Mouse (Mus musculus) intestine, embryonic 15.5 days (tissue): ENCODE measurements at regions not wholly inside any gene's neighbourhood (a gene's known extent, or its start where the extent isn't known, plus 50 kb on each side); places are given as distances from the start of the nearest gene placed in this dataset.

Source experiments
- ATAC-seq: fragments of 200-750 bp; cut with Nextera tagmentation; 2 replicates; pipeline ENCODE4 v1.8.0; 2017; ENCODE audit warnings: moderate TSS enrichment, moderate library complexity
- H3K27ac ChIP-seq: fragments of 300-500 bp; sonication (generic); 2 replicates; pipeline ENCODE4 v1.5.1; 2015; ENCODE audit warnings: mild to moderate bottlenecking, inconsistent platforms
- H3K27me3 ChIP-seq: fragments of 300-500 bp; sonication (generic); replicated peaks from 2 replicates; pipeline ENCODE4 v1.6.1; 2015; ENCODE audit warnings: inconsistent platforms
- H3K36me3 ChIP-seq: fragments of 300-500 bp; sonication (generic); 2 replicates; pipeline ENCODE4 v1.6.1; 2015; ENCODE audit warnings: inconsistent platforms
- H3K4me1 ChIP-seq: fragments of 300-500 bp; sonication (generic); replicated peaks from 2 replicates; pipeline ENCODE4 v1.6.1; 2015; ENCODE audit warnings: inconsistent platforms
- H3K4me2 ChIP-seq: fragments of 300-500 bp; sonication (generic); replicated peaks from 2 replicates; pipeline ENCODE4 v1.6.1; 2015; ENCODE audit warnings: mild to moderate bottlenecking, inconsistent platforms
- H3K4me3 ChIP-seq: fragments of 300-500 bp; sonication (generic); replicated peaks from 2 replicates; pipeline ENCODE4 v1.5.1; 2015; ENCODE audit warnings: inconsistent platforms
- H3K9ac ChIP-seq: fragments of 300-500 bp; sonication (generic); 2 replicates; pipeline ENCODE4 v1.6.1; 2015; ENCODE audit warnings: inconsistent platforms
- H3K9me3 ChIP-seq: fragments of 300-500 bp; sonication (generic); 2 replicates; pipeline ENCODE4 v1.6.1; 2016; ENCODE audit warnings: inconsistent platforms
- WGBS: fragments of 180-500 bp; shearing (Covaris S2); methylation state at CpG from one replicate; pipeline ENCODE4 v1.1.7; 2015; 5-methylcytosine and 5-hydroxymethylcytosine counted together

DNA sequence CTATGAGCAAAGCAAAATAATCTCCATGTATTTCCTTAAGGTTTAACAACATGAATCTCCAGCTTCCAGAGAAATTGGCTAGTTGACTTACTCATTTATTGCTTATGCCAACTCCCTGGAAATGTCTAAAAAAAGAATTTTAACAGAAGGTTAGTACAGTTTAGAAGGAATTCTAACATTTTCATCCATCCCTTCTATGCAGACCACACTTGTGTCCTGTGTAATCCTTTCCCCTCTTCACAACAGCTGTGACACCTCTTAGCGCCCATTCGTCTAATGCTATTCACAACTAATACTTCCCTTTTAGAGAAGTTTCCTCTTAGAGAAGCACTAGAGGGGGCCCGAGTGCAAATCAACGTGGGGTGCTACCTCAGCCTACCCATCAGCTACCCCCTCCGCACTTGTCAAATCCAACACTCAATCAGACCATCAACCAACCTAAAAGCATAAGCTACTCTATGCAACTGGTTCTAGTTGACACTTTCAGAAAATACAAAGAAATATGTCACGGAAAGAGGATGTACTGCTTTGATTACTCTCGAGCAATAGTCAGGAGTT lies 428.4 kb upstream of the Mef2c start:
- no peak for ATAC-seq
- Histone ChIP-seq H3K4me2 (no peak overlapping the region), H3K9me3 (no peaks in the 10 kb centered on the region), H3K4me3 (no peak overlapping the region), H3K36me3 (no peaks in the 10 kb centered on the region), H3K27ac (no peak overlapping the region), H3K4me1 (no peaks in the 10 kb centered on the region), H3K9ac (no peak overlapping the region), H3K27me3 (no peaks in the 10 kb centered on the region)
- 61% methylated on average over 7 of the region's 7 CpGs for WGBS

DNA sequence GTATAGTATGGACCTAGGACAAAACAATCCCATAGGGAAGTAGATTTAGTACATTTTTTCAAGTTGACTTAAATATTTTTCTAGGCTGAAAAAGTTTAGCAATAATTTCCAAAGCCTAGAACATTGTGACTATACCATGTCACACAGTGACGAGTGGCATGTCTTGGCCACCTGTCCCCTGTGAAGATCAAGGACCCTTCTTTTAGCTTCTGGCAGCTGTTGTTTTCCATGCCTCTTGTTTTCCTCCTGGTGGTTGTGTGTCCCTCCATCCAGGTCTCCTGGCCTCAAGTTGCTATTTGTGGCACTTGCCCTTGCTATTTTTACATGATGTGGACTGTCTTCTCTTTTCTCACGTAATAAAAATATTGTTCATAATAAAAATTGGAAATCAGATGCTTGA lies 427.2 kb upstream of the Mef2c start:
- Histone ChIP-seq H3K27ac (no peak overlapping the region), H3K4me2 (no peak overlapping the region), H3K9ac (no peak overlapping the region), H3K27me3 (no peaks in the 10 kb centered on the region), H3K4me1 (no peaks in the 10 kb centered on the region), H3K9me3 (no peaks in the 10 kb centered on the region), H3K4me3 (no peak overlapping the region), H3K36me3 (no peaks in the 10 kb centered on the region)
- WGBS, result 79% methylated on average over 2 of the region's 2 CpGs
- no peak for ATAC-seq

DNA sequence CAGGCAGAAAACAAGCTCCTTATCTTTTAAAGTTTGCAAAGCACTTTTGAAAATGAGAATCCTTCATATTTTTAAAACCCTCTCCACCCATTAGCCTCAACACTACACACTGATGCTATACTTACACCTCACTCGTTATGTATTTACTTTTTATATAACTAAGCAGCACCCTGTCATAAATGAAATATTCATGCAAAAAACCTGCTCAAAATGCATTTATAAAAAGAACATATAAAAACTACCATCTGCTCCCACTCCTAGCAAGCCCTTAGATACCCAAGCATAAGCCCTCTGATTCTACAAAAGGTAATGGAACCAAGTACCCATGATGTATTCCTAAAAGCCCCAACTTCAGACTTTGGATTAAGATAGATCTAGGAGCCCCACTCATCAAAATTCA lies 426.7 kb upstream of the Mef2c start:
- no peak overlapping the region for H3K4me2 ChIP-seq
- no peak for ATAC-seq
- H3K9me3 ChIP-seq, result no peaks in the 10 kb centered on the region
- H3K27ac ChIP-seq, result no peak overlapping the region
- no peaks in the 10 kb centered on the region for H3K27me3 ChIP-seq
- H3K9ac ChIP-seq, result no peak overlapping the region
- 81% methylated on average over 1 of the region's 1 CpGs for WGBS
- no peaks in the 10 kb centered on the region for H3K36me3 ChIP-seq
- no peaks in the 10 kb centered on the region for H3K4me1 ChIP-seq
- H3K4me3 ChIP-seq, result no peak overlapping the region

DNA sequence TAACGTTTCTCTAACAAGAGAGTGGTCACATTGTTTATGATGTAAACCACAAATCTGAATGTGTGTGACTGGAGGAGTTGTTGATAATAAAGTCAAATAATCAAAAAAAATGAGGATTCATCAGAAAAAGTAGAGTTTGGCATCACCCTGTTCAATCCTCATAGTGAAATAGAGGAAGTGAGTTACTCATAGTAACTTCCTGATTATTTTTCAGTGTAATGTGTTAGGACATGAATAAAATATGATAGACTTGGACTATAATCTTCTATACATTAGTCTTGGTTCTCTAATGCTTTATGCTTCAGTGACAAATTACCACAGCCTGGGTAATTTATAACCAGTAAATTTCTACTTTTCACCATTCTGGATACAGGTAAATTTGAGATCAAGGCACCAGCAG lies 424.5 kb upstream of the Mef2c start:
- WGBS, result 41% methylated on average over 1 of the region's 1 CpGs

DNA sequence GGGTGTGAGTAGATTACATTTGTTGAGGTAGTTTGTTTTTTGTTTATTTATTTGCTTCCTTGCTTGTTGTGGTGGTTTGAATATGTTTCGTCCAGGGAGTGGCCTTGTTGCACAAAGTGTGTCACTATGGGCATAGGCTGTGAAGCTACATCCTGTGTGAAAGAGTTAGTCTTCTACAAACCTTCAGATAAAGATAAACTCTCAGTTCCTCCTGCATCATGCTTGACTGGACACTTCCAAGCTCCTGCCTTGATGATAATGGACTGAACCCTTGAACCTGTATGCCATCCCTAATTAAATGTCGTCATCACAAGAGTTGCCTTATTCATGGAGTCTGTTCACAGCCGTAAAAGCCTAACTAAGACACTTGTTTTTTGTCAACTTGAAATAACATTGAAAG lies 418.9 kb upstream of the Mef2c start:
- H3K36me3 ChIP-seq, result no peaks in the 10 kb centered on the region
- ATAC-seq, result no peak
- H3K9me3 ChIP-seq, result no peaks in the 10 kb centered on the region
- no peak overlapping the region for H3K9ac ChIP-seq
- no peaks in the 10 kb centered on the region for H3K27me3 ChIP-seq
- no peak overlapping the region for H3K4me3 ChIP-seq
- H3K4me1 ChIP-seq, result no peaks in the 10 kb centered on the region
- no peak overlapping the region for H3K4me2 ChIP-seq
- no peak overlapping the region for H3K27ac ChIP-seq
- 79% methylated on average over 3 of the region's 3 CpGs for WGBS

More for the DNA sequence above, 424.5 kb upstream of the Mef2c start:
- Histone ChIP-seq H3K27me3 (no peaks in the 10 kb centered on the region), H3K27ac (no peak overlapping the region), H3K36me3 (no peaks in the 10 kb centered on the region), H3K4me3 (no peak overlapping the region), H3K9me3 (no peaks in the 10 kb centered on the region), H3K4me2 (no peak overlapping the region), H3K9ac (no peak overlapping the region), H3K4me1 (no peaks in the 10 kb centered on the region)
- no peak for ATAC-seq

DNA sequence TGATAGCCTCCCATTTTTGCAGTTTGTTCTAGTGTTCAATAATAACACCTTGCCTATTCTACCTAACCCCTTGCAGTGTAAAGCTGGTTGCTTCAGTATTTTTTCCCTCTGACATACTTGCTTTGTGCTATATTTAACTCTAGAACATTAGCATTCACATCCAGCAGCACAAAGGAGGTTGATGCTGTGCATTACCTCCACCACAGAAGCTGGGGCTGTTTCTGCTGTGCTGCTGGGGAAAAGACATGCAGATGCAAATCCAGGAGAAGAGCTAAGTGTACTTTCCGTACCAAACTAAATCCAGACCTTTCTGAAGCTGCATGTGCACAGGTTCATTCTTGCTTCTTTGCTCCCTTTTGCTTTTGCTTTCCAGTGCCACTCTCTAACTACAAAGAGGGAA lies 403.9 kb upstream of the Mef2c start:
- Histone ChIP-seq H3K27ac (no peak overlapping the region), H3K4me1 (no peaks in the 10 kb centered on the region), H3K36me3 (no peaks in the 10 kb centered on the region), H3K9ac (no peak overlapping the region), H3K4me3 (no peak overlapping the region), H3K9me3 (no peaks in the 10 kb centered on the region), H3K27me3 (no peaks in the 10 kb centered on the region), H3K4me2 (no peak overlapping the region)
- no peak for ATAC-seq
- WGBS, result 70% methylated on average over 1 of the region's 1 CpGs

DNA sequence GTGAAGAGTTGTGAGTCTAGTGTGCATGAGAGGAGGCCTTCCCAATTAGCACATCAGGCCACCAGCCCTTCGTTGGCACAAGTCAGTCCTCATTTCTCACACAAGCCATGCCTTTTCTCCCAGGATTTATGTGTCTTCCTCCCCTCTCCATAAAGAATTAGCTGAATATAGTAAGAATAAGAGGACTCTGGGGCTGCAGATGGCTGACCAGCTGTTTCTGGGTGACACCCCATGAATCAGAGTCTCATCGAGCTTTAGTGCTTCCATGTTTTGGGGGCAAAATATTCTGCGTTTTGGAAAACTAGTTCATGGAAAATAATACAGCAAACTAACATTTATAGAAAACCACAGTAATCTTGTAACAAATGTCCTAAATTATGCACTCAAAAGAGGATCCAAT lies 393.2 kb upstream of the Mef2c start:
- ATAC-seq, result no peak
- Histone ChIP-seq H3K4me2 (no peak overlapping the region), H3K27ac (no peak overlapping the region), H3K9me3 (no peaks in the 10 kb centered on the region), H3K4me1 (no peaks in the 10 kb centered on the region), H3K9ac (no peak overlapping the region), H3K4me3 (no peak overlapping the region), H3K36me3 (no peaks in the 10 kb centered on the region), H3K27me3 (no peaks in the 10 kb centered on the region)
- WGBS, result 69% methylated on average over 3 of the region's 3 CpGs

DNA sequence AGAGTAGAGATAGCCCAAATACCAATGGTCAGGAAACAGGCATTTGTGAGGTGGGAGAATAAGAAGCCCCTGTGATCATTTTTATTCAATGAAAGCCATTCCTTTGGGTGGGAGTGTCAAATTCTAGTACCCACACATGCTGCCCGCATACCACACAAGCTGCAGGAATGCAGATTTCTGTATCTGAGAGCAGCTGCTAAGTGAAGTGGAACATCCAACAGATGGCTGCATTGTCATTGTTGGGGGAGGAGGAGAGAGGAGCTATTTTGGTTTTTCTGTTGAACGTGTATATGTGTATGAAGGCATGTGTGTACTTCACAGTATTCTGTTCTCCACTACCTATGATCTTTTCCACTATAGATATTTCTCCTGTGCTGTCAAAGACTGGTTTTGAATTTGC lies 392.3 kb upstream of the Mef2c start:
- Histone ChIP-seq H3K27ac (no peak overlapping the region), H3K9ac (no peak overlapping the region), H3K27me3 (no peaks in the 10 kb centered on the region), H3K4me1 (no peaks in the 10 kb centered on the region), H3K4me2 (no peak overlapping the region), H3K36me3 (no peaks in the 10 kb centered on the region), H3K4me3 (no peak overlapping the region), H3K9me3 (no peaks in the 10 kb centered on the region)
- ATAC-seq, result no peak
- WGBS, result 49% methylated on average over 2 of the region's 2 CpGs

DNA sequence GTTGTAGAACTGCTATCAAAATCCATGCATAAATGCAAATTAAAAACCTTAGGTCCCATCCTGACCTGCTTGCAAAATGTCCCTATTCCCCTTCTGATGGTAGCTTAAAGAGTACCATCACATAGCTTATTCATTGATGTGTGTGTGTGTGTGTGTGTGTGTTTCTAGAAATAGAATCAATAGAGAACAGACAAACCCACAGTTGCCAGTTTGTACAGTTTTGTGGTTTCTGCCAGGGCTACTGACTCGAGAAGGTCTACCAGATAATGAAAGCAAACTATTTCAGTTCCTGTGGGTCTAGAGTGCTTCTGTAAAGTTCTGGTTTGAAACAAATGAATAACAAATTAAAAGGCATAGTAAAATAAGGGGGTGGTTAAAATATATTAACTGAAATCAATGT lies 391.5 kb upstream of the Mef2c start:
- H3K9ac ChIP-seq, result no peak overlapping the region
- no peaks in the 10 kb centered on the region for H3K36me3 ChIP-seq
- H3K27me3 ChIP-seq, result no peaks in the 10 kb centered on the region
- no peak overlapping the region for H3K4me2 ChIP-seq
- ATAC-seq, result no peak
- WGBS, result 71% methylated on average over 1 of the region's 1 CpGs
- H3K4me3 ChIP-seq, result no peak overlapping the region
- no peaks in the 10 kb centered on the region for H3K4me1 ChIP-seq
- H3K9me3 ChIP-seq, result no peaks in the 10 kb centered on the region
- H3K27ac ChIP-seq, result no peak overlapping the region

DNA sequence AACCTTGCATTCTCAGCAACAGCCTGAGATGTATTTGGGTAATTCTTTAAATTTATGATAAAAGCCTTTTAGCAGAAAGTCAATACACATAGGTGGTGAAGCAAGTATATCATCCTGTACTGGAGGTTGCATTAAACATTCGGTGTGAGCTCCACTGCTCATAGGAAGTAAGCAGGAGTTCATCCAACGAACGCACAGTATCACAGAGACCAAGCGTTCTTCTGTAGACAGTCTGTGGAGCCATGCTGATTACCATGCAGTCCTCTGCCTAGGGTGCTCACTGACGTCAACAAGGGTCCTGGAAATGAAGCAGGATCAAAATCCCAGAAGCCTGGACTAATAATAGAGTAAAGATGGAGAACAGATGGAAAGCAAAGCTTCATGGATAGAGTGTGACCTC lies 391.1 kb upstream of the Mef2c start:
- Histone ChIP-seq H3K9ac (no peak overlapping the region), H3K4me2 (no peak overlapping the region), H3K27me3 (no peaks in the 10 kb centered on the region), H3K4me1 (no peaks in the 10 kb centered on the region), H3K27ac (no peak overlapping the region), H3K36me3 (no peaks in the 10 kb centered on the region), H3K9me3 (no peaks in the 10 kb centered on the region), H3K4me3 (no peak overlapping the region)
- 65% methylated on average over 5 of the region's 5 CpGs for WGBS
- no peak for ATAC-seq

DNA sequence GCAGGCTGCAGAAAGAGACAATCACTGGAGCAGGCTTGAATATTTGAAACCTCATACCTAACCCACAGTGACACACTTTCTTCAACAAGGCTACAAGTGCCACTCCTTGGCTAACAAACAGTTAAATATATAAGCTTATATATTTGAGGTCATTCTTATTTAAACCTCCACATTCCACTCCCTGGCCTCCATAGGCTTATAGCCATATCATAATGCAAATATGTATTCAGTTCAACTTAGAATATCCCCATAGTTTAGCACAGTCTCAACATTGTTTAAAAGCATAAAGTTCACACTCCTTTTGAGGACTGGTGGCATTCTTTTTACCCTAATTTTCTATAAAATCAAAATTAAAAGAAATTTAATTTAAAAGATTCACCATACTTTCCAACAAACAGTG lies 390.0 kb upstream of the Mef2c start:
- Histone ChIP-seq H3K27ac (no peak overlapping the region), H3K9me3 (no peaks in the 10 kb centered on the region), H3K36me3 (no peaks in the 10 kb centered on the region), H3K4me1 (no peaks in the 10 kb centered on the region), H3K4me2 (no peak overlapping the region), H3K27me3 (no peaks in the 10 kb centered on the region), H3K4me3 (no peak overlapping the region), H3K9ac (no peak overlapping the region)
- no peak for ATAC-seq

DNA sequence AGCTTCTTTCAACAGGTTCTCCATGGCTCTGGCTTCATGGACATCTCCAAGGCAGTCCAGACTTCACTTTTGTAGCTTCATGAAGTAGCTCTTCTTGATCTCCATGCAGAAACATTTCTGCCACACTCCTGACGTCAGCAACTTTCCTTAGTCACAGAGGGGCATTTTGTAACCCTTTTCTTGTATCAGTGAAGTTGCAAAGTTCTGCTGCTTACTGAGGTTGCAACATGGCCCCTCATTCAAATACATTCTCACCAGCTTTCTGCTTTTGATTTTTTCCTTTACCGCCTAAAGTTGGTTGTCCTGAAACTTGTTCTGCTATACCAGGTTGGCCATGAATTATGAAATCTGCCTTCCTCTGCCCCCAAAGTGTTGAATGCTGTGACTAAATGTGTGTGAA lies 389.4 kb upstream of the Mef2c start:
- Histone ChIP-seq H3K4me1 (no peaks in the 10 kb centered on the region), H3K27me3 (no peaks in the 10 kb centered on the region), H3K4me2 (no peak overlapping the region), H3K36me3 (no peaks in the 10 kb centered on the region), H3K9me3 (no peaks in the 10 kb centered on the region), H3K27ac (no peak overlapping the region), H3K9ac (no peak overlapping the region), H3K4me3 (no peak overlapping the region)
- WGBS, result 84% methylated on average over 2 of the region's 2 CpGs
- ATAC-seq, result no peak

DNA sequence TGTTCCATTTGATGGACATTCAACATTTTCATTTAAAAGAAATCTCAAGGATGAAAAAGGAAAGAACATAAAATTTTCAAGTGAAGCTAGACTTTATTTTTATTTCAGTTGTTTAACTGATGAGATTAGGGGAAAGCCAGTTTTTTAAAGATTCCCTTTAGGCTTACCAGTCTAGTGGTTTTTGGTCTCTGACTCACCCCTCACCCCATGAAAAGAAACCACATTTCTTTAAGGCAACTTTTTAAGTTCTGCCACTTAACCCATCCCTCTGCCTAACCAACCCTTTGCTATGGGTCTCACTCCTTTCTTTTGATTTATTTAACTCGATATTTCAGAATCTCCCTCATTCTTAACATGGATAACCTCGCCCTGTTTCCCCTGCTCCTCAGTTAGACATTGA lies 388.1 kb upstream of the Mef2c start:
- no peak for ATAC-seq
- Histone ChIP-seq H3K9me3 (no peaks in the 10 kb centered on the region), H3K4me3 (no peak overlapping the region), H3K4me1 (no peaks in the 10 kb centered on the region), H3K27me3 (no peaks in the 10 kb centered on the region), H3K9ac (no peak overlapping the region), H3K36me3 (no peaks in the 10 kb centered on the region), H3K4me2 (no peak overlapping the region), H3K27ac (no peak overlapping the region)
- 82% methylated on average over 2 of the region's 2 CpGs for WGBS

DNA sequence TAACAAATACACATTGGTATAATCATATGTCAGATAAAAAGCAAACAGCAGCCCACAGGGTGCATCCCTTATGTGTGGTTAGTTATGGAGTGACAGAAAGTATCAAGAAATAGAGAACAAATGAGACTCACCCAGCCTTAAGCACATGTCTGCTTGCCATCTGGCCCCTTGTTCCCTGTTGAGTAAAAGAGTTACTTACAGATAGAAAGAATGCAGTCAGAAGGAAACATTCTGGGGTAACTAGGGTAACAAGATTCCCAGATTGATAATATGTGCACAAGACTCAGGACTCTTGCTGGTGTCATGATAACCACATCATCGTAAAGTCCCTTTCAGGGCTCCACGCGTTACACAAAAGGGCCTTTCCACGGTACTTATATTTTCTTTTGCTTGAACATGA lies 383.5 kb upstream of the Mef2c start:
- 72% methylated on average over 4 of the region's 4 CpGs for WGBS
- no peak for ATAC-seq
- no peak overlapping the region for H3K27ac ChIP-seq

More for the DNA sequence above, 383.5 kb upstream of the Mef2c start:
- Histone ChIP-seq H3K4me2 (no peak overlapping the region), H3K36me3 (no peaks in the 10 kb centered on the region), H3K27me3 (no peaks in the 10 kb centered on the region), H3K9me3 (no peaks in the 10 kb centered on the region), H3K4me1 (no peaks in the 10 kb centered on the region), H3K4me3 (no peak overlapping the region), H3K9ac (no peak overlapping the region)
